Mouse (Mus musculus) brain, embryonic 14.5 days (tissue): ENCODE results near the gene Polr2m.

Source experiments
- CTCF ChIP-seq: fragments of 200-500 bp; IDR thresholded peaks from 2 replicates; pipeline ENCODE4 v1.5.1; 2012; ENCODE audit warnings: inconsistent platforms, mild to moderate bottlenecking, moderate library complexity, borderline replicate concordance; ENCODE audit not compliant: insufficient read depth, insufficient read length; ENCODE audit errors: extremely low read depth
- POLR2A ChIP-seq: fragments of 200-500 bp; IDR thresholded peaks from 2 replicates; pipeline ENCODE4 v1.6.1; 2012; ENCODE audit warnings: mild to moderate bottlenecking, inconsistent platforms, borderline replicate concordance; ENCODE audit not compliant: poor library complexity, insufficient read depth, insufficient read length, severe bottlenecking; ENCODE audit errors: extremely low read depth

DNA sequence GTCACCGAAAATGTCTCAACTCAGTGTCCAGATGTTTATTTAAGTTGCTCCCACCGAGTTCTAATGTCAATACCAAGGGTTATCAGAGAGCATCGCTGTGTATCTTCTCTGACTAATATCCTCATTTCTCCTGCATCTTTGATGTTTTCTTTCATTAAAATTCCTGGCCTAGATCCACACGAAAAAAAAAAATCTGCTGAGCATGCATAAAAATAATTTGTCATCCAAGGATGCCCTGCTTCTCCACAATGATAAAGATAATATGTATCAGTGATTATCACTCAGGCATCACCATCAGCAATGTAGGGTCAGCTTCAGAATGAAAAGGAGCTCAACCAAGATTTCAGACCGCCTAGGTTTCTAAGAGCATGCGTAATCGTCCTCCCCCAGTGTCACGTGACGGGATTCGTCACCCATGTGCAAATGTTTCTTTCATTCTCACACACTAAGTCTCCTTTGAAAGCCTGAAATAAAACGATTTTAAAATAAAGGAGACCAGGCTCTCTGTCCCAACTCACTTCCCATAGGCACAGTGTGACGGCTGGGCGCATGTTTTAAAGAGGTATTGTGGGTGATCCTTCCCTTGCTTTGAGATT lies 22.6 kb downstream of the Polr2m start:
- TF ChIP-seq CTCF: no peak
- no peak for TF ChIP-seq POLR2A
